Mouse (Mus musculus) spleen, adult 18-20 months (tissue): ENCODE data around the gene Hist1h4n.
A peak's percentile ranks its signal among the peaks of the same experiment; 100 is the strongest.
"Not testable (repeated sequence)": the region's sequence is repeated elsewhere in the genome, so short reads cannot be mapped to it uniquely, and the experiment has no call there.

Experiments used
- DNase-seq, 2 experiments: peaks; one replicate each; pipeline ENCODE4 v3.0.0; 2022; ENCODE audit warnings: mixed read lengths in 2 of 2

Gene Hist1h4n

DNA sequence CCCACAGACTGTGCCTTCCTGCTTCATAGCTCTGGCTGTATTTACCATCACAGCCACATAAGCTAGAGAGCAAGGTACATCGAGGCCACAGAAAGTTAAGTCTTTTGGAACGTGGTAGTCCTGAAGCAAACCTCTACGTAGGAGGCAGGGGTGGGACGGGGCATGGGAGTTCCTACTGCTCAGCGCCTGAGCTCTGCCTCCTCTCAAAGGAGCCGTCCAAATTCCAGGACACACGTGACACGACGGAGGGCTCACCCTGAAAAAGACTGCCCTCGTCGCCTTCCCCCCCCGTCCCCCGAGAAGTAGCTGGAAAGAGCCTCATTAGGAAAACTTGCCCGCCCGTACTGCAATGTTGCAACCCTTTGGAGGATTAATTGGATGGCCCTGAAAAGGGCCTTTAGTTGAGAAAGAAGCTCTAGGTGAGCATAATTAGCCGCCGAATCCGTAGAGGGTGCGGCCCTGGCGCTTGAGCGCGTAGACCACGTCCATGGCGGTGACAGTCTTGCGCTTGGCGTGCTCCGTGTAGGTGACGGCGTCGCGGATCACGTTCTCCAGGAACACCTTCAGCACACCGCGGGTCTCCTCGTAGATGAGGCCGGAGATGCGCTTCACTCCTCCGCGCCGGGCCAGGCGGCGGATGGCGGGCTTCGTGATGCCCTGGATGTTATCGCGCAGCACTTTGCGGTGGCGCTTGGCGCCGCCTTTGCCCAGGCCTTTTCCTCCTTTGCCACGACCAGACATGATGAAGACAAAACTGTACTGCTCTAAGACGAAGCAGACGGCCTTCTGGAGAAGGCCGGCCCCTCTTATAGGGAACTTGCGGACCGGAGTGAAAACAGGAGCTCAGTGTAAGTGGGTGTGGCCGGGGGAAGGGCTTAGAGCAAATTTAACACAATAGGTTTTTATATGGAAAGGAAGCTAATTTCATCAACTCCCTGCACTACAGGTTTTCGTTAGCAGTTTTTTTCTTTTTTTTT, at the start of gene Hist1h4n:
Hist1h4n (minus strand) TSS at position 779 of the 977 bp plus-strand sequence.
- DNase-seq = peak in 1 of 2 experiments; percentile 31

DNA sequence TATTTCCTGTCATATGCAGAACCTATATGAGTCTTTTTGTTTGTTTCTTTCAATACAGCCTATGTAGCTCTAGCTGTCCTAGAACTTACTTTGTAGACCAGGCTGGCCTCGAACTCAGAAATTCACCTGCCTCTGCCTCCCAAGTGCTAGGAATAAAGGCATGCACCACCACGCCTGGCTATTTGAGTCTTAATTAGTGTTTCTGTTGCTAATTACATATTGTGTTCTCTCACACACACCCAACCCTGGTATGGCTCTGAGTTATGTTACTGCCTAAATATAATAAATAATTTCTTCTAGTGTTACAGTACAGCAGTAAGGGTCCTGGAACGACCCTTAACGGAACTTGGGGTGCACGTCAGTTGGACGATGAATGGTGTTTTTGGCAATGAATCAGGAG, 48.7 kb upstream of the Hist1h4n start:
- no peak for DNase-seq

DNA sequence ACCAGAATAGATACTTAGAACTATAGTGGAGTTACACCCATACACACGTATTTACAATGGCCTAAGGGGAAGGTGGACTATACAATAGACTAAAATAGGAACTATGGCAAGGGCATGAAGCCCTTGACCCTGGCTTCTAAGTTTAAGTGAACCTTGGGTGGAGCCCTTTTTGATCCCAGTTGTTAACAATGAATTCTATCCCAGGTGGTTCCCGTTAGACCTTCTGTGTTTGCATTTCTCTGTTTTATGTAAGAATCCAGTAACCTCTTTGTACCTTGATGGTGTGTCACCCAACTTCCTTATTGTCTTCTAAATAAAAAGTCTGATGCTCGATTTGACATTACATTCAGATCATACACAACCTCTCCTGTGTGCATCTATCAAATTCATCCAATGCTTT, 33.5 kb upstream of the Hist1h4n start:
- not testable (repeated sequence) for DNase-seq

DNA sequence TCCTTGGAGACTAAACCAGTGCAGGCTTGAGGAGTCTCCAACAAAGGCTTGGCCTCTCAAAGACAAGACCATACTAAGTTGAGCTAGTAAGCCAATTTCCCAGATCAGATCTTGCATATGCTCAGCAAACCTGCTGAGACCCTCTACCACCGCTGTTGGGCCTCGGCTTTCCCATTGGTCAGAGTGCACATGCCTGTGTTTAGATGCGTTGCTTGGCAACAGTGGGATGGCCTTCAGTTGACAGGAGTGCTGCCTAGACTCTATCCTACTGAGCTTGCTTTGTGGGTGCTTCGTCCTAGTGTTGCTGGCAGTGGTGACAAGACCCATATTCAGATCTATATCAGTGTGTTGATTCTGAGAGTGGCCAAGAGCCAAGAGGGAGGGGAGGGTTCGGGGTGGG, 29.6 kb upstream of the Hist1h4n start:
- no peak for DNase-seq

DNA sequence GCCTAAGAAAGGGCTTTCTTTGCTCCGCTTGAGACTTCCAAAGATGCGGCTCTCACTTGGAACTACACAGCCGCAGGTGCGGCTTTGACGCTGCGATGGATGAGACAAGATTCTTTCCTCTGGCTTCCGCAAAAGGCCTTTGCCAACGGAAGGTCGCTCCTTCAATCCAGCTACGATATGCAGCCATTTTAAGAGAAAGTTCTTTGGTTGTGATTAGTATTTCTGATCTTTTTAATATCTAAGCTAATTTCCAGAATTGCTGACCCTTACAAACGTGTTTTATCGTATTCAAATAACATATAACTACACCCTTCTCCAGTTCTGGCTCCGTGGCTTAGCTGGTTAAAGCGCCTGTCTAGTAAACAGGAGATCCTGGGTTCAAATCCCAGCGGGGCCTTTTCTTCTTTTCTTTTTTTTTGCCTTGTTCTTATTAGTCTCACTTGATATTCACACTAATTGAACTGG, 23.7 kb upstream of the Hist1h4n start:
- no peak for DNase-seq

DNA sequence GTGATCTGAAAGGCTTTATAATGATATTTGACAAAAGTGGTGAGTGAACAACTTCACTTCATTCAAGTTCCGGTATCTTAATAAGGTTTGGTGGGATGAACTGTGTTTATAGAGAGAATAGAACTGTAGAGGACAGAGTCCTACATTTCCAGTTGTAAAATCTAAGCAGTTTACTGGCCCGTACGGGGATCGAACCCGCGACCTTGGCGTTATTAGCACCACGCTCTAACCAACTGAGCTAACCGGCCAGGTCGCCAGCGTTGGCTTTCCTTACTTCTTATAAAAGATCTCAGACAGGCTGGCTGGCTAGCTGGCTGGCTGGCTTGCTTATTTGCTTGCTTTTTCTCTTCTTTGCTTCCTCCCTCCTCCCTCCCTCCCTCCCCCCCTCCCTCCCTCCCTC, 23.1 kb upstream of the Hist1h4n start:
- DNase-seq = peak; percentile 64 to 70

DNA sequence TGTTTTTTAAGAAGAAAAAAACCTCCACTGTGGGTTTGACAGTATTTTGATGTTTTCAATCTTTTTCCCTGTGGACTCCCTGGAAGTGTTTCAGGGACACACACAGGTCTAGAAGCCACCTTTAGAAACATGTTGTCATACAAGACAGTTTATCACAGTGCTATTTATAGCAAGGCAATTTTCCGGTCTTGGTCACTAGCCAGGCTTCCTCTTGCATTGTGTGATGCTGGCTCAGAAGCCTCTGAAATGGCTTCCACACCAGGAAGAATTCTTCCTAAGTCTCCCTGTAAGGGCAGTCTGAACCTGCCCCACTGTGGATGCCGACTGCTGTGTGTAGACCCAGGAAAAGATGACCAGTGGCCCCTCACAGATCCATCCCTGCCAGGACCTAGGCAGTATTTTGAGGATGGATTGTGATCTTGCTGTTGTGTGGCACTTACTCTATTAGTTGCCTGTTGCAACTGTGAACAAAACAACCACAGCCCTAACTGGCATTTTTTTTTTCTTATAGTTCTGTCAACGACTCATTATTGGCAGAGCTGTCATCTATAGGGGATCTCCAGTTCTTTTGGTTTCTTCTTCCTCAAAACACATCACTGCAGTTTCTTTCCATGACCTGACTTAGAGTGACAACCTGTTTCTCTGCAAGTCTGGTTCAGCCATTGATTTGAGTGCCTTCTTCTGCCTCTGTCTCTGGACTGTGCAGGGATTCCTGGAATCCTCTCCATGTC, 20.4 kb upstream of the Hist1h4n start:
- DNase-seq = no peak

DNA sequence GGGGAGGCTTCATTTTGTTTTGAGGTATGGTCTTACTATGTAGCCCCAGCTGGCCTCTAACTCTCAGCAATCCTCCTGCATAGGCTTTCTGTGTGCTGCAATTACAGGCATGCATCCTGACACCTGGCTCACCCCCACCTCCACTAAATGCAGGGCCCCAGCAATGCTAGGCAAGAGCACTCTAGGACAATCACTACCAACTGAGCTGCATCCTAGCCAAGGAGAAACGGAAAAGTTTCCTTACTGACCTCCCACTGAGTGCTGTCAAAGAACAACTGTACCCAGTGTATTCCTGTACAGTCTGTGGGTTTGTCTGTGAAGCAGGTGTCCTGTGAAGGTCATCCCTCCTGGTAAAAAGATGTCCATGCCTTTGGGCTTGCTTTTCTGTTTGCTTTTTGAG, 18.7 kb upstream of the Hist1h4n start:
- not testable (repeated sequence) for DNase-seq

DNA sequence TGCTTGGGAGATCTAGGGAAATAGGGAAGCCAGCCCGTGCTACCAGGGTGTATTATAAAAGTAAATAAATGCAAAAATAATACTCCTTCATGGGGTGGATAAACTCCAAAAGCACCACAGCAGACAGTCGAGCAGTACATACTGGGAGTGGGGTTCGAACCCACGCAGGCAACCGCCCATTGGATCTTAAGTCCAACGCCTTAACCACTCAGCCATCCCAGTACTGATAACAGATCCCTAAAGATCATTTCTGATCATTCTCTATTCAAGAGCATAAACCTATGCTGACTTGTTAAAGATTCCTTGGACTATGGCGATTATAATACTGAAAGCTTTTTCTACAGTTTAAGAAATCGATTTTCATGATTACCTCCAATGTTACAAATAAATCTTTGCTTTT, 15.9 kb upstream of the Hist1h4n start:
- no peak for DNase-seq

DNA sequence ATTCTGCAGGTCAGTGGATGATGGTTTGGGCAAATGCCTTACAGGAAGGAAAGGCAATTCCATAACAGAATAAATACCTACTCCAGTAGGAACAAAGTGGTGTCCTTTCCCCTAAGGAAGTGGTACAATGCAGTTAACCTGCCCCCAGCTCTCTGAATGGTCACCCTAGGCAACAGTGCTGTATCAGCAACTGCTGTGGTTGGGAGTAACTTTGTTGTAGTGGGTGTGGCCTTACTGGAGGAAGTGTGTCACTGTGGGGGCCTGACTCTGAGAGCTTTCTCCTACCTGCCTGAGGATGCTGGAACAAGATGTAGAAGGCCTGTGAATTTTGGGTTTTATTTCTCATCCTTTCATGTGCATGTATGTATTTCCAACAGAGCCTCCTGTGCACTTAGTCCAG, 14.4 kb upstream of the Hist1h4n start:
- DNase-seq = not testable (repeated sequence)

DNA sequence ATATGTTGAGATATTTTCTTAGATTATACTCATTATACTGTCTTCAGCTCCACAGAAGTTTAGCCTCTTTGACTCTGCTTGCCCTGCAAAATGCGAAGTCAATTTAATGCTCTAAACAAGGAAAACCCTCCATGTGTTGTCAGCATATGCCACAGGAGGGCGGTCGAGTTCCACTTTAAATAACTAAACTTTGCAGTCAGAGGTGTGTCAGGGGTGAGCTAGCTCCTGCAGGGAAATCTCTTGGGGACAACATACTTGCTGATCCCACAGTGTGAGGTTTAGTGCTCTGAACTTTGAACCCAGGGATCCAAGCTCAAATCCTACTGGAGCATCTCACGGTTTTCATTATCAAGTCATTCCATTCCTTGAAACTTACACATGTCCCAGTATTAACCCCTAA, 8.5 kb upstream of the Hist1h4n start:
- DNase-seq = not testable (repeated sequence)

DNA sequence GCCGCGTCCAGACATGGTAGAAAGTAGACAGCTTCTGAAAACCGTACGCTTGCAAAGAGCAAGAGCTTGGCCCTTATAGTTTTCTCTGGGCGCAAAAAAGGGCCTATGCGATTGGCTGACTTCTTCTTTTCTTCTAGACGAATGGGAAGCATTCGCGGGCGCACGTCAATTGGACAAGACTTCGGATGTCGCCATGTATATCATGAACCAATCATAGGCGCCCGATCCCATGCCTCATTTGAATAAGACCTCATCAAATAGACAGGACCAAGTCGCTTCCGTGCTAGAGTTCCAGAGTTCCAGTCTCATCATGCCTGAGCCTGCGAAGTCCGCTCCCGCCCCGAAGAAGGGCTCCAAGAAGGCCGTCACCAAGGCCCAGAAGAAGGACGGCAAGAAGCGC, 1.5 kb upstream of the Hist1h4n start, which contains the start of the genes Hist1h2ap and Hist1h2br:
Hist1h2ap (minus strand) TSS at position 47 of the 400 bp plus-strand sequence.
Hist1h2br (plus strand) TSS at position 283 of the 400 bp plus-strand sequence.
- DNase-seq = not testable (repeated sequence)

DNA sequence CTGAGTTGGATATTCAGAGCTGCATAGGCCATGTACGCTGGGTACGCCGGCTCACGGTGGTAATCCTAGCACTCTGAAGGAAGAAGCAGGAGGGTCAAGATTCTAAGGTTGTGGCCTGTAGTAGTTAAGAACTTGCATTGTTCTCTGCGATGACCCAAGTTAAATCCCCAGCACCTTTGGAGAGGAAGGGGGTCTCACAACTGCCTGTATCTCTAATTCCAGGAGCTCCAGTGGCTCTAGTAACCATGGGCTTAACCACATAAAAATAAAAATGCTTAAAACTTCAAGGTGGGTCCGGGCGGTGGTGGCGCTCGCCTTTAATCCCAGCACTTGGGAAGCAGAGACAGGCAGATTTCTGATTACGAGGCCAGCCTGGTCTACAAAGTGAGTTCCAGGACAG, 1.7 kb downstream of the Hist1h4n start:
- DNase-seq = no peak

DNA sequence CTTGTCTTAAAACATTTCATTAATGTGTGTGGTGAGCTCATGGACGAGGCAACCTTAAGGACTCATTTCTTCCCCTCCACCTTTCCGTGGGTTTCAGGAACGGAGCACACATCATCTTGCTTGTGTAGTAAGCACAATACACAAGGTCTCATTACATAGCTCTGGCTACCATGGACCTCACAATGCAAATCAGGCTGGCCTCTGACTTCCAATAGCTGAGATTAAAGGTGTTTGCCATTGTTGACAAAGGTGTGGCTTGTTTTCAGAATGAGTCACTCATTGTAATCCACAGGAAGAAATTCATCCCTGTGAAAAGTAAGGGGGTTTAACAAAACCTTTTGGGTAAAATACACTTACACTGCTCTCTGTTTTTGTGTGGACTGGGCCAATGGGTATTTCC, 3.5 kb downstream of the Hist1h4n start:
- no peak for DNase-seq

DNA sequence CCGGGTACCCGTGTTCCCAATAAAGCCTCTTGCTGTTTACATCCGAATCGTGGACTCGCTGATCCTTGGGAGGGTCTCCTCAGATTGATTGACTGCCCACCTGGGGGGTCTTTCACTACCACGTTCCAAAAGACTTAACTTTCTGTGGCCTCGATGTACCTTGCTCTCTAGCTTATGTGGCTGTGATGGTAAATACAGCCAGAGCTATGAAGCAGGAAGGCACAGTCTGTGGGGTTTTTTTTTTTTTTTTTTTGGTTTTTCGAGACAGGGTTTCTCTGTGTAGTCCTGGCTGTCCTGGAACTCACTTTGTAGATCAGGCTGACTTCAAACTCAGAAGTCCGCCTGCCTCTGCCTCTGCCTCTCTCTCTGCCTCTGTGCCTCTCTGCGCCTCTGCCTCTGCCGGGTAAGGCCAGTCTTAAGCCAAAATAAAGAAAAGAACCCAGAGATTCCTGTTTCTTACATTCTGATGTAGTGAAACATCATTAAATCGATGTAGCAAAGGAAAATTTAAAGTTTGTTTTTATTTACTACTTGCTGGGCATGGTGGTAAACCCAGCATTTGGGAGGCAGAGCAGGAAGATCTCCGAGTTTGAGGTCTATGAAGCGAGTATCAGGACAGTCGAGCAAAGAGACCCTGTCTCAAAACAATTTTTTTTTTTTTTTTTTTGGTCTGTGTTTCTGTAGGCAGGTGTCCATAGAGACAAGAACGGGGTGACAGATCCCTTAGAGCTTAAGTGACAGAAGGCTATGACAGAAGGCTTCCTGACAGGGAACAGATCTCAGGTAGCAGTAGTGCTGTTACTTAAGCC, 11.7 kb downstream of the Hist1h4n start:
- not testable (repeated sequence) for DNase-seq

DNA sequence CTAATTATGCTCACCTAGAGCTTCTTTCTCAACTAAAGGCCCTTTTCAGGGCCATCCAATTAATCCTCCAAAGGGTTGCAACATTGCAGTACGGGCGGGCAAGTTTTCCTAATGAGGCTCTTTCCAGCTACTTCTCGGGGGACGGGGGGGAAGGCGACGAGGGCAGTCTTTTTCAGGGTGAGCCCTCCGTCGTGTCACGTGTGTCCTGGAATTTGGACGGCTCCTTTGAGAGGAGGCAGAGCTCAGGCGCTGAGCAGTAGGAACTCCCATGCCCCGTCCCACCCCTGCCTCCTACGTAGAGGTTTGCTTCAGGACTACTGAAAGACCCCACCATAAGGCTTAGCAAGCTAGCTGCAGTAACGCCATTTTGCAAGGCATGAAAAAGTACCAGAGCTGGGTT, 19.9 kb downstream of the Hist1h4n start:
- not testable (repeated sequence) for DNase-seq

DNA sequence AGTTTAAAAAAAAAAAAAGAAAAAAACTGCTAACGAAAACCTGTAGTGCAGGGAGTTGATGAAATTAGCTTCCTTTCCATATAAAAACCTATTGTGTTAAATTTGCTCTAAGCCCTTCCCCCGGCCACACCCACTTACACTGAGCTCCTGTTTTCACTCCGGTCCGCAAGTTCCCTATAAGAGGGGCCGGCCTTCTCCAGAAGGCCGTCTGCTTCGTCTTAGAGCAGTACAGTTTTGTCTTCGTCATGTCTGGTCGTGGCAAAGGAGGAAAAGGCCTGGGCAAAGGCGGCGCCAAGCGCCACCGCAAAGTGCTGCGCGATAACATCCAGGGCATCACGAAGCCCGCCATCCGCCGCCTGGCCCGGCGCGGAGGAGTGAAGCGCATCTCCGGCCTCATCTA, 20.5 kb downstream of the Hist1h4n start, which contains the start of gene Hist1h4m:
Hist1h4m (plus strand) TSS at position 208 of the 400 bp plus-strand sequence.
- DNase-seq = peak; percentile 36 to 43

DNA sequence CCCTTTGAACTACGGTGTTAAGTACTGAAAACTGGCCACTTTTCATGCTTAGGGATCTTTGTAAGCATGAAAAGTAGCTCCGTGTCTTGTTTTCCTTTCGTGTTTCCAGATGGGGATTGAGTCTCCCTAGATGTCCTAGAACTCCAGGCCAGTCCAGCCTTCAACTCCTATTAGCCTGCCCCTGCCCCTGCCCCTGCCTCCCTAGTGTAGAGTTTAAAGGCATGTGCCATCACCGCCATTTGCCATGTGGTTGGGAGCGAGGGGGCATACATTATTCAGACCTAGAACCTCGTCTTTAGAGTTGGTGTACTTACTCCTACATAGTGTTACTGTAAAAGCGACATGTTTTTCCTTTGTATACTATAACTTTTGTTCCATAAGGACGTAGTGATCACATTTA, 20.9 kb downstream of the Hist1h4n start:
- not testable (repeated sequence) for DNase-seq

DNA sequence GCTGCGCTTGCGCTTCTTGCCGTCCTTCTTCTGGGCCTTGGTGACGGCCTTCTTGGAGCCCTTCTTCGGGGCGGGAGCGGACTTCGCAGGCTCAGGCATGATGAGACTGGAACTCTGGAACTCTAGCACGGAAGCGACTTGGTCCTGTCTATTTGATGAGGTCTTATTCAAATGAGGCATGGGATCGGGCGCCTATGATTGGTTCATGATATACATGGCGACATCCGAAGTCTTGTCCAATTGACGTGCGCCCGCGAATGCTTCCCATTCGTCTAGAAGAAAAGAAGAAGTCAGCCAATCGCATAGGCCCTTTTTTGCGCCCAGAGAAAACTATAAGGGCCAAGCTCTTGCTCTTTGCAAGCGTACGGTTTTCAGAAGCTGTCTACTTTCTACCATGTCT, 21.9 kb downstream of the Hist1h4n start, which contains the start of the genes Hist1h2bq and Hist1h2ao:
Hist1h2bq (minus strand) TSS at position 125 of the 400 bp plus-strand sequence.
Hist1h2ao (plus strand) TSS at position 393 of the 400 bp plus-strand sequence.
- DNase-seq = not testable (repeated sequence)

DNA sequence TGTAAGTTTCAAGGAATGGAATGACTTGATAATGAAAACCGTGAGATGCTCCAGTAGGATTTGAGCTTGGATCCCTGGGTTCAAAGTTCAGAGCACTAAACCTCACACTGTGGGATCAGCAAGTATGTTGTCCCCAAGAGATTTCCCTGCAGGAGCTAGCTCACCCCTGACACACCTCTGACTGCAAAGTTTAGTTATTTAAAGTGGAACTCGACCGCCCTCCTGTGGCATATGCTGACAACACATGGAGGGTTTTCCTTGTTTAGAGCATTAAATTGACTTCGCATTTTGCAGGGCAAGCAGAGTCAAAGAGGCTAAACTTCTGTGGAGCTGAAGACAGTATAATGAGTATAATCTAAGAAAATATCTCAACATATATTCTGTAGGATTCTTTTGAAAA, 28.9 kb downstream of the Hist1h4n start:
- DNase-seq = not testable (repeated sequence)

DNA sequence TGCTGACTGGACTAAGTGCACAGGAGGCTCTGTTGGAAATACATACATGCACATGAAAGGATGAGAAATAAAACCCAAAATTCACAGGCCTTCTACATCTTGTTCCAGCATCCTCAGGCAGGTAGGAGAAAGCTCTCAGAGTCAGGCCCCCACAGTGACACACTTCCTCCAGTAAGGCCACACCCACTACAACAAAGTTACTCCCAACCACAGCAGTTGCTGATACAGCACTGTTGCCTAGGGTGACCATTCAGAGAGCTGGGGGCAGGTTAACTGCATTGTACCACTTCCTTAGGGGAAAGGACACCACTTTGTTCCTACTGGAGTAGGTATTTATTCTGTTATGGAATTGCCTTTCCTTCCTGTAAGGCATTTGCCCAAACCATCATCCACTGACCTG, 34.8 kb downstream of the Hist1h4n start:
- not testable (repeated sequence) for DNase-seq

DNA sequence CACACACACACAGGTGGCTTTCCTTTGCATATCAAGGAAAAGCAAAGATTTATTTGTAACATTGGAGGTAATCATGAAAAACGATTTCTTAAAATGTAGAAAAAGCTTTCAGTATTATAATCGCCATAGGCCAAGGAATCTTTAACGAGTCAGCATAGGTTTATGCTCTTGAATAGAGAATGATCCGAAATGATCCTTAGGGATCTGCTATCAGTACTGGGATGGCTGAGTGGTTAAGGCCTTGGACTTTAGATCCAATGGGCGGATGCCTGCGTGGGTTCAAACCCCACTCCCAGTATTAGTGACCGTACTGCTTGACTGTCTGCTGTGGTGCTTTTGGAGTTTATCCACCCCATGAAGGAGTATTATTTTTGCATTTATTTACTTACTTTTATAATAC, 36.4 kb downstream of the Hist1h4n start:
- no peak for DNase-seq
